Mouse (Mus musculus): ENCODE data around the gene Fam76a.

Fam76a gene

DNA sequence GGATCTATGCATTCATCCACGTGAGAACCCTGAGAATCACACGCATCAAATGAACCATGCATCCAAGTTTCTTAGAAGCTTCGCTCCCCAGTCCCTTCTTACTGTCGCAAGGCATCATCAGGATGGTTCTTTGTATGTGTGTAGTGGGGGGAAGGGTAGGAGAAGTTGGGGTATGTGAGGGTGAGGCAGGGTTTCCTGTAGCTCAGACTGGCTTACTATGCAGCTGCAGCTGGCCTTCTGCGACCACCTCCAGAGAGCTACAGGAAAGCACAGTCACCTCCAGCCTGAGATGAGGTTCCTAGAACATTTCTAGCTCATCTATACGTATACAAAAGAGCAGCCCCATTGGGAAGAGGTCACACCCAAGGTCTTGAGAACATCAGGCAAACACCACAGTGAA lies 10.2 kb downstream of the Fam76a start:
- in situ Hi-C loops (cut with MboI; ENCODE audit: low pct_unique_long_range_greater_than_20kb in 1 of 2, low sequenced_read_pairs in 2 of 2, unreplicated experiment in 1 of 2): no loop called here

DNA sequence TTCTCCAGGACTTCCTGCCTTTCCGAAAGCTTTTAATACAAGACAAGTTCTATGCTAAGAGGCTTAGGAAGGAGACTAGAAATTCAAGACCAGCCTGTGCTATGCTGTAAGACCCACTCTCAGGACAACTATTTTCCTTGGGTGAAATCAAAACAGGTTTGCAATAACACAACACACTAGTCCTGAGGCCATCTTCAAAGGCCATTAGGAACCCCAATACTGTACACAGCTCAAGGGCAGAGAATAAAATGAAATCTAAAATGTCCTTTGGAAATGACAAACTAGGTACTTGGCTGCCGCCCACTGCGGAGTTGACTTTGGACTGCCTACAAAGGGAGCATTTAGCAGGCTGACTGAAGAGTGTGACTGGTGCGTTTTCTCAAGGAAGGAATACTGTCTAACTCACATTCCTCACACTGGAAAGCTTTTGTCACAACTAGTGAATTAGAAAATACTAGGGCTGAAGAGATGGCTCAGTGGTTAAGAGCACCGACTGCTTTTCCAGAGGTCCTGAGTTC lies 16.5 kb downstream of the Fam76a start:
- in situ Hi-C loops (cut with MboI; ENCODE audit: low pct_unique_long_range_greater_than_20kb in 1 of 2, low sequenced_read_pairs in 2 of 2, unreplicated experiment in 1 of 2): no loop called here

DNA sequence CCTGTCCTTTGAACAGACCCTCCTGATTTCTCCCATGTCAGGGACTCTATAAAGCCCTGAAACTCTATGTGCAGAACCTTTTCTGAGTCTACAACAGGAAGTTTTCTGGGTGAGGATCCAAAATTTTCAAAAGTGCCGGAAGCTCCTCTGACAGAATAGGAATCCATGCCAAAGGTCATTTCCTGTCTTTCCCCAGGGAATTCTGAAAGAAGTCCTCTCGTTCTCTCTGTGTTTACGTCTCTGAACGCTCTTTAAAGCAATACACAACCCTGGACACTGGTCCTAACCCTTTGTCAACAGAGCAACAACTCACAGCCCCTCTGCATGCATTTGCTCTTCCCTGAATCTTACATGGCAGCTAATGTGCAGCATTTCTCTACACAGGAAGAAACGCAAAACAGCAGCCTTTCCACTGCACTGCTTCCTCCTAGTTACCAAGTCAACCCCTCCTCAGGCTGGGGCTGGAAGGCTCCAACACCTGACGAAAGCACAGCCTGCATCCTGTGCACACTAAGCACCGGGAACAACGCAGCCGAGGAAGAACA lies 17.5 kb downstream of the Fam76a start:
- in situ Hi-C loops (cut with MboI; ENCODE audit: low pct_unique_long_range_greater_than_20kb in 1 of 2, low sequenced_read_pairs in 2 of 2, unreplicated experiment in 1 of 2): no loop called here

DNA sequence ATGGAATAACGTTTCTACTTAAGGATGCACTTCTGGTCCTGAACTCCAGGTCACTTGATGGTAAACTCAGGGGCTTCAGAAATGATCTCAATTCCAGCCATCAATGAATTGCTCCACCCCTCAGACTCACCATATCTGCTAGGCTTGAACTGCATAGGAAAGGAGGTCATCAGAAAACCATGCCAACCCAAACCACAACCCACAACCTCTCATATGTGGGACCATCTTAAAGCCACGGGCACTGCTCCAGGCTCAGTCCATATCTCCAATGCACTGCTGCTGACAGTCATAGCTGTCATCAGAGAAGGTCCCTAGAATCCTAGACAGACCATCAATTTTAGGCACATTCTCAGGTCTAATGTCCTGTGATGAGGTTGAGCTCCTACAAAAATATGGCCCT lies 18.3 kb downstream of the Fam76a start:
- in situ Hi-C loops (cut with MboI; ENCODE audit: low pct_unique_long_range_greater_than_20kb in 1 of 2, low sequenced_read_pairs in 2 of 2, unreplicated experiment in 1 of 2): no loop called here

DNA sequence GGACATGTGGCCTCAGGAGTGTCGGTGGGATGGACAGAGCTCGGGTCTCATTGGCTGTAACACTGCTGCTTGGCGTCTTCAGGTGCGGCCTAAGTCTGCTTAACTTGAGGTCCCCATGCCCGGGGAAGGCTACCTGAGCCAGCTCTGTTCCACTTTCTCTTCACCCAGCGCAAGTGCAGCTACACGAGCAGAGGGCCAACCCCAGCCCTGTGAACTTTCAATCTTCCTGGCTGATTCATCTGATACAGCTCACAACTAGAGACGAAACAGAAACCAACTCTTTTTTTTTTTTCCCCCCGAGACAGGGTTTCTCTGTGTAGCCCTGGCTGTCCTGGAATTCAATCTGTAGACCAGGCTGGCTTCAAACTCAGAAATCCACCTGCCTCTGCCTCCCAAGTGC lies 24.2 kb downstream of the Fam76a start:
- in situ Hi-C loops (cut with MboI; ENCODE audit: low pct_unique_long_range_greater_than_20kb in 1 of 2, low sequenced_read_pairs in 2 of 2, unreplicated experiment in 1 of 2): no loop called here

DNA sequence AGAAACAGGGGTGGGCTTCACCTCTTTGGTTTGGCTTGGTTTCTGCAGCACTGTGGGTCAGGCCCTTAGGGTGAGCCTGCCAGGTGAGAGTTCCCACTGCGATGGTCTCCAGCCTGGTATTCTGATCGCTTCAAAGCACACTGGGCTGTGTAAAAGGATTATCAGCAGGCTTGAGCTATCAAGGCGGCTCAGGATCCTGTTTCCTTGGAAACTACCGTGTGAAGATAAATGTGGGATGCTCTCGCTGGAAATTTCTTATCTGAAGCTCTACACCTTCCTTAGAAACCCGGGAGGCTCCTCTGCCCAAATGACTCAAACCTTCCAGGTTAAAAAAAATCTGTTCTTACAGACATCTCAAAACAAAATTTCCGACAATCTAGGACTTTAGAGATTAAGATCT lies 28.0 kb downstream of the Fam76a start:
- in situ Hi-C loops (cut with MboI; ENCODE audit: low pct_unique_long_range_greater_than_20kb in 1 of 2, low sequenced_read_pairs in 2 of 2, unreplicated experiment in 1 of 2): loop anchor here in 1 of 2 experiments (5.0 kb wide), 1 partner anchor 33 kb away; no protein-coding TSS in a partner anchor

DNA sequence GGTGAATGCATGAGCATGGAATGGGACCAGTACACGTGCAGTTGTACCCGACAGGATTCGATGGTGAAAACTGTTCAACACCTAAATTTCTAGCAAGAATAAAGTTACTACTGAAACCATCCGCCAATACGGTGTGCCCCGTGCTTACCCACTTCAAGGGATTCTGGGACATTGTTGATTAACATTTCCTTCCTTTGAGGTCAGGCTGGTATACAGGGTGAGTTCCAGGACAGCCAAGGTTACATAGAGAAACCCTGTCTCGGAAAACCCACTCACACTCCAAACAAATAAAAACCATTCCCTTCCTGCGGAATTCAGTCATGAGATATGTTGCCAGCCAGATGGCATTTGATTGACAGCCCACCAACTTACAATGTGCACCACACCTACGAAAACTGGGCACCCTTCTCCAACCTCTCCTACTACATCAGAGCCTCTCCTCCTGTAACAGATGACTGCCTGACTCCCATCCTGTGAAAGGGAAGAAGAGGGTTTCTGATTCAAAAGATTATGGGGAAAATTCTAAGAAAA lies 37.4 kb downstream of the Fam76a start:
- in situ Hi-C loops (cut with MboI; ENCODE audit: low pct_unique_long_range_greater_than_20kb in 1 of 2, low sequenced_read_pairs in 2 of 2, unreplicated experiment in 1 of 2): no loop called here

DNA sequence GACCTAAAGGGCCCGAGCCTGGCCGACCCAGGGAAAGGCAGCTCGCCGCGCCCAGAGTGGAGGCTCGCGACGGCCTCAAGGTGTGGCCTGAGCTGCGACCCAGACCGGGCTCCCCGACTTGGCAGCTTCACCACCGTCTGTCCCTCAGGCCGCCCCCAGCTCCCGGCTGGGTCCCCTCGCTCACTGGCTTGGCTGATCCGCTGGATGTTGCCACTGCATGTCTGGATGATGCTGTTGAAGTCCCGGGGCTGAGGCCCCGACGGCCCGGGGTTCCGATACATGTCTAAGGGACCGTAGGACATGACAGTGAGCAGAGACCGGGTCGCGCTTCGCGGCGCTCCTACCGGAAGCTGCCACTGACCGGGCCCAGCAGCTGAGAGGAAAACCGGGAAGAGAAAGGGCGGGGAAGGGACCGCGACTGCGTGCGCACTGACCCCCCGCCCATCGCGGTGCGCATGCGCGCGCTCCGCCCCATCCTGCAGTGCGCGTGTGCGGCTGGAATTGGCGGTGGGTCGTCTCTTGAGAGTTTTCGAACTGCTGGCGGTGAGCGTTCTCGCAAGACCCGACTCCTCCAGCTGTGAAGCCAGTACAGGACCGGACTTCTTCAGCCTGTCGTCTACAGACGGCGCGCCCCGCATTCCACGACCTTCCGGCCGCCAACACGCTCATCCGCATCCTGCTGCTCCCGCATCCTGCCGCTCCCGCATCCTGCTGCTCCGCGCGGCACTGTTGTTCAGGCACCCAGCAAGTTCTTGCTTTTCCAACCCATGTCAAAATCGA lies 38.1 kb downstream of the Fam76a start, which contains the start of gene Stx12:
Gene Stx12, minus strand, starts transcription at position 446 of the 780 bp plus-strand sequence.
- in situ Hi-C loops (cut with MboI; ENCODE audit: low pct_unique_long_range_greater_than_20kb in 1 of 2, low sequenced_read_pairs in 2 of 2, unreplicated experiment in 1 of 2): no loop called here

DNA sequence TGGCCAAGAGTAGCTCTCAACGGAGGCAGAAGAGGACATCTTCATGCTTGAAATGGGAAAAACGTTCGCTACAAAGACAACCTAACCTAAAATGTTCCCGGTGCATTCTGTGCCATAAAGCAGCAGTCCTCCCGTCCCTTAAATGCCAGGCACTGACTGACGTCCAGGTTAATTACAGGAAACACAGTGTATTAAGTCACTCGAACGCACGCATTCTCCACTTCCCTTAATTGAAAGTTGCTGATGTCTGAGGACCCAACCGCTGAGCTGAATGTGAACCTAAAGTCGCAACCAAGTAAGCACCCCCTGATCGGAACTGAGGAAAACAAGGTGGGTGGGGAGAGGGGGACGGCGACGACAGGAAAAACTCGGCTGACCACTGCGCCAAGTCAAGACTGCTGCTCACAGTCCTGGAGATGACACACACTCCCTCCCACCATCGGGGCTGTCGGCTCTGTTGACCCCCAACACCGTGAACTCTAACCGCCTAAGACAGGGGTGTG lies 38.7 kb downstream of the Fam76a start:
- in situ Hi-C loops (cut with MboI; ENCODE audit: low pct_unique_long_range_greater_than_20kb in 1 of 2, low sequenced_read_pairs in 2 of 2, unreplicated experiment in 1 of 2): no loop called here

DNA sequence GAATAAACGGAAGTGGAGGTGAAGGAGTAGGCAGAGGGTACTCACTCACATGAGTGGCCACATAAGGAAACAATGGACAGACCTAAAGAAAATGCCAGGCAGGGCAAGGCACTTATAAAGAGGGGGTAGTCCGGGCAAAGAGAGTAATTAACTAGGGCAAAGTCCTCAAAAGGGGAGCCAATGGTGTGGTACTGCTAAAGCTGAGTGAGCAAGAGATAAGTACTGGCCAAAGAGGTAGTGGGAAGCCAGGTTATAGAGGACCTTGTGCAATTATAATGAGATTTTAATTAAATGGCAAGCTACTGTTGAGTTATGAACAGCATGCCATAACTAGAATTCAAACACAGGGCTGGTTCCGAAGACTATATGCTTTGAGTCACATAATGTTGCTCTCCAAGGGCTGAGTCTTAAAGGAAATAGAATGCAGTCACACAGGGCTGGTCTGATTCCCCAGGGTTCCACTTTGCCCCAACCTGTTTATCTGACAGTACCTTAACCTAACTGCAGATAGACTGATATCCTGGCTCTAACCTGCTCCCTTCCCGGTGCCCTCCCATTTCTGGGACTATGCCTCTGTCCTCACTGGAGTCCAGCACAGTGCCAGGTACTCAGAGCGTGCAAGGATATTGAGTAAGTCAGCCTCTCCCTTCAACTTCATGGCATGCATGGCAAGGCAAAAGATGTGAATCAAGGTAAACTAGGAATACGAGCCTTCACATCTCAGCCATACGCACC lies 47.8 kb downstream of the Fam76a start:
- in situ Hi-C loops (cut with MboI; ENCODE audit: low pct_unique_long_range_greater_than_20kb in 1 of 2, low sequenced_read_pairs in 2 of 2, unreplicated experiment in 1 of 2): no loop called here

DNA sequence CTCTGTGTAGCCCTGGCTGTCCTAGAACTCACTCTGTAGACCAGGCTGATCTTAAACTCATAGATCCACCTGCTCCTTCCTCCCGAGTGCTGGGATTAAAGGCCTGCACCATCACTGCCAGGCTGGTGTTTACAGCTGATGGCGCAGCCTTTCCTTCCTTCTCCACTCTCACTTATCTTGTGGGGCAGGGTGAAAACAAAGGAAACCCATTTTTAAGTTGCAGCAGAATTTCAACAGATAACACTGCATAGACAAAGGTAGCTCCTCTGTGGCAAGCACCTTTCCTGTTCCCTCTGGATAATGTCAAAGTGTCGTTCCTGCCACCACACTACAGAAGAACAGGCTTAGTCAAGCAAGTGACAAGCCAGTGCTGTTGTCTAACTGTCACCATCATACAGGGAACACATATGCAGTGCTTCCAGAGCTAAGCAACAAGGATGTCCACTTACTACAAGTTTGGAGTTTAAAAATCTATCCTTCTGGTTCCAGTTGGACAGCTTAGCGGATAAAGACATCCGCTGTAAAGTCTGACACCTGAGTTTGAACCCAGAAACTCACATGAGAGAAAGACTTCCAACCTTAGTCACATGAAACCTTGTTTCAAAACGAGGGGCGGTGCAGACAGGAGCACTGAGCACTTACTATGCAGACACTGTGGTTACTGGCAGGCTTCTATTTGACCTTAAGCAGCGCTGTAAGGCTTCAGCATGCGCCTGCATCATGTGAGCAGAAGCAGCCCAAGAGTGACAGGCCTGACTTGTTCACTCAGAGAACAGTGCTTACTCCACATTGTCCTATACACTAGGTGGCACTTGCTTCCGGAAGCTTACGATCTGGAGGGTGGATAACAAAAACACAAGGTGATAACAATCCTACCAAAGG lies 48.6 kb downstream of the Fam76a start:
- in situ Hi-C loops (cut with MboI; ENCODE audit: low pct_unique_long_range_greater_than_20kb in 1 of 2, low sequenced_read_pairs in 2 of 2, unreplicated experiment in 1 of 2): no loop called here

DNA sequence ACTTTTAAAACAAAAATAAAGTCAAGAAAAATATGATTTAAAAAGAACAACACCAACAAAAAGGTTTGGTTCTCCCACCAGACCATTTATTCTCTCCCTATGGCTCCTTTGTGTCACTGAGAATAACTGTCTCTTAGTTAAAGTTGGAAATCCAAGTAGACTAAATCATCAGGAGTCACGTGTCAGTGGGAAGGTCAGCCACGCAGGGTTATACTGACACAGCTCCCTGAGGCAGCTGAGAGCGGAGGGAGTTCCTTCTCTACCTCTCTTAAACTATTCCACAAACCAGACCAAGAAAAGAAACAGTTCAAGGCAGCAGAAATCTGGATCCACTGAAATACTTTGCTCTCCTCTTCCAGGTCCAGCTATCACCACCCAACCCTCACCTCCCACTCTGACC lies 51.2 kb downstream of the Fam76a start:
- in situ Hi-C loops (cut with MboI; ENCODE audit: low pct_unique_long_range_greater_than_20kb in 1 of 2, low sequenced_read_pairs in 2 of 2, unreplicated experiment in 1 of 2): no loop called here

DNA sequence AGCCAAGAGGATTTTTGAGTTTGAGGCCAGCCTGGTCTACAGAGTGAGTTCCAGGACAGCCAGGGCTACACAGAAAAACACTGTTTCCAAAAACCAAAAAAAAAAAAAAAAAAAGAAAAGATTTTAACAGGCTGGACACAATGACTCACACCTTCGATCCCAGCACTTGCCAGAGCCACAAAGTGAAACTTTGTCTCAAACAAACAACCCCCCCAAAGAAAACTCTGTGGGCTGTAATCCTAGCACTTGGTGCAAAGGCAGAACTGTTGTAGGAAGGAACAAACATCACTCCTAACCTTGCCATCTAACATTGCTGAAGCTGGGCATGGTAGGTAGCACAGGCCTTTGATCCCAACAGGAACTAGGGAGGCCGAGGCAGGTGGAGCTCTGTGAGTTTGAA lies 57.5 kb downstream of the Fam76a start:
- in situ Hi-C loops (cut with MboI; ENCODE audit: low pct_unique_long_range_greater_than_20kb in 1 of 2, low sequenced_read_pairs in 2 of 2, unreplicated experiment in 1 of 2): no loop called here

DNA sequence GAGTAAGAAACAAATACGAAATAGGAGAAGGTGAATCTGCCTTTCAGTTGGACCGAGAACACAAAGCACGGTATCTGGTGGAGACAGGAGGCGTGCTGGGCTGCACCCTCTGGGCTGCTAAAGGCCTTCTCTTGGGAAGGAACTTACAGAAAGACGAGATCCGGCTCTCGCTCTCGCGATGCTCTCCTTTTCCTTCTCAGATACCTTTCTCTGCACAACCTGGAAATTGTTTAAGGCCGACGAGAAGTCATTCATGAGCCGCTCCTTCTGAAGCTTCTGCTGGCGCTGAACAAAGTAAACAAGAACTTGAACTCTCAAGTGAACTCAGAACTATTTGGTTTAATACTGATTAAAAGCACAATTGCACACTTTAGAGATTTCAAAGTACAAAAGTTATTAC lies 59.3 kb downstream of the Fam76a start:
- in situ Hi-C loops (cut with MboI; ENCODE audit: low pct_unique_long_range_greater_than_20kb in 1 of 2, low sequenced_read_pairs in 2 of 2, unreplicated experiment in 1 of 2): no loop called here

DNA sequence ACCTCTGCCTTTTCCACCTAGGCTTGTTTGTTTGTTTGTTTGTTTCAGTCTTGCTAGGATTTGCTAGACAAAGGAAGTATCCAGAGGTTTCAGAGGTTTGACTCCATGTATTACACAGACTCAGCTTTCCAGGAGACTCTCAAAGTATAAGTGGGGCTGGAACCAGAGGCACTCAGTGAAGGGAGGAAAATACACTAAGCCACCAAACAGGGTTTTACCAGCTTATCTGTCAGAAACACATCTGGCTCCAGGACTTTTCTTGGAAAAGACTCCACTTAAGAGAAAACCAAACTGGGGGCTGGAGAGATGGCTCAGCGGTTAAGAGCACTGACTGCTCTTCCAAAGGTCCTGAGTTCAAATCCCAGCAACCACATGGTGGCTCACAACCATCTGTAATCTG lies 61.5 kb downstream of the Fam76a start:
- in situ Hi-C loops (cut with MboI; ENCODE audit: low pct_unique_long_range_greater_than_20kb in 1 of 2, low sequenced_read_pairs in 2 of 2, unreplicated experiment in 1 of 2): no loop called here
